Mouse (Mus musculus) MEL (cell line): ENCODE data around the gene Sbpl. TPM values are rescaled to one million over a fixed set of nuclear protein-coding genes. Genes with fewer than 3 reads are reported as not detected.

ENCODE experiments used
- DNase-seq: peaks from one replicate; pipeline ENCODE4 v3.0.0; 2011; ENCODE audit warnings: low read depth, low spot score
- H3K27ac ChIP-seq: 2 replicates; pipeline ENCODE4 v1.5.1; 2012; ENCODE audit warnings: low read depth, mild to moderate bottlenecking, control low read depth, low read length, moderate library complexity; ENCODE audit not compliant: control insufficient read depth
- H3K27me3 ChIP-seq, 2 experiments: fragments of 150-350 bp in 1 of 2; sonication (generic) in 1 of 2; 2 replicates each; pipeline ENCODE4 v1.6.1; 2012; ENCODE audit warnings: low read length in 2 of 2, mild to moderate bottlenecking in 2 of 2, improper control_type of control experiment in 1 of 2, moderate library complexity in 1 of 2; ENCODE audit not compliant: insufficient read depth in 2 of 2, control insufficient read depth in 1 of 2
- H3K36me3 ChIP-seq, 2 experiments: 2 replicates each; pipeline ENCODE4 v1.6.1; 2012 to 2014; ENCODE audit warnings: low read length in 2 of 2, improper control_type of control experiment in 1 of 2, inconsistent platforms in 1 of 2, mild to moderate bottlenecking in 1 of 2; ENCODE audit not compliant: insufficient read depth in 2 of 2, control insufficient read depth in 1 of 2
- H3K4me1 ChIP-seq, 2 experiments: fragments of 150-350 bp in 1 of 2; sonication (generic) in 1 of 2; 2 replicates each; pipeline ENCODE4 v1.6.1; 2012; ENCODE audit warnings: low read length in 2 of 2, improper control_type of control experiment in 1 of 2, mild to moderate bottlenecking in 1 of 2; ENCODE audit not compliant: insufficient read depth in 2 of 2, control insufficient read depth in 1 of 2
- H3K4me3 ChIP-seq, 2 experiments: fragments of 150-350 bp in 1 of 2; sonication (generic) in 1 of 2; 2 replicates each; pipeline ENCODE4 v1.5.1; 2012; ENCODE audit warnings: low read depth in 2 of 2, low read length in 2 of 2, mild to moderate bottlenecking in 2 of 2, moderate library complexity in 2 of 2, control low read depth in 1 of 2, improper control_type of control experiment in 1 of 2; ENCODE audit not compliant: control insufficient read depth in 1 of 2, insufficient read depth in 1 of 2
- H3K79me2 ChIP-seq: 2 replicates; pipeline ENCODE4 v1.6.1; 2012; ENCODE audit warnings: mild to moderate bottlenecking, low read length, moderate library complexity; ENCODE audit not compliant: control insufficient read depth, poor library complexity, insufficient read depth
- H3K9ac ChIP-seq: 2 replicates; pipeline ENCODE4 v1.6.1; 2012; ENCODE audit warnings: low read depth, mild to moderate bottlenecking, control low read depth, low read length, moderate library complexity; ENCODE audit not compliant: control insufficient read depth, poor library complexity, severe bottlenecking
- H3K9me3 ChIP-seq: fragments of 150-350 bp; sonication (generic); replicated peaks from 2 replicates; pipeline ENCODE4 v1.6.1; 2012; ENCODE audit warnings: mild to moderate bottlenecking, low read length, improper control_type of control experiment, moderate library complexity; ENCODE audit not compliant: insufficient read depth
- BHLHE40 ChIP-seq: IDR thresholded peaks from 2 replicates; pipeline ENCODE4 v1.6.1; 2012; ENCODE audit warnings: low read depth, mild to moderate bottlenecking, inconsistent platforms, low read length, improper control_type of control experiment, borderline replicate concordance
- CHD1 ChIP-seq: IDR thresholded peaks from 2 replicates; pipeline ENCODE4 v1.6.1; 2012; ENCODE audit warnings: low read depth, mild to moderate bottlenecking, inconsistent platforms, low read length, improper control_type of control experiment
- CTCF ChIP-seq, 3 experiments: IDR thresholded peaks in 2 of 3; conservative IDR thresholded peaks in 1 of 3; 2 replicates each; pipeline ENCODE4 v1.5.1; 2011 to 2012; ENCODE audit warnings: low read length in 3 of 3, low read depth in 2 of 3, mild to moderate bottlenecking in 2 of 3, improper control_type of control experiment in 1 of 3, inconsistent platforms in 1 of 3, mixed read lengths in 1 of 3, moderate library complexity in 1 of 3; ENCODE audit not compliant: control insufficient read depth in 1 of 3, insufficient read depth in 1 of 3, poor library complexity in 1 of 3, severe bottlenecking in 1 of 3
- ETS1 ChIP-seq: IDR thresholded peaks from 2 replicates; pipeline ENCODE4 v1.6.1; 2012; ENCODE audit warnings: low read depth, mild to moderate bottlenecking, inconsistent platforms, low read length, improper control_type of control experiment, moderate library complexity
- HCFC1 ChIP-seq: IDR thresholded peaks from 2 replicates; pipeline ENCODE4 v1.6.1; 2012; ENCODE audit warnings: low read depth, mild to moderate bottlenecking, inconsistent platforms, low read length, improper control_type of control experiment, moderate library complexity
- KAT2A ChIP-seq: conservative IDR thresholded peaks from 2 replicates; pipeline ENCODE4 v1.6.1; 2012; ENCODE audit warnings: low read depth, low read length, improper control_type of control experiment, inconsistent platforms
- MAZ ChIP-seq: IDR thresholded peaks from 2 replicates; pipeline ENCODE4 v1.6.1; 2012; ENCODE audit warnings: low read depth, mild to moderate bottlenecking, inconsistent platforms, low read length, improper control_type of control experiment
- MYB ChIP-seq: IDR thresholded peaks from 2 replicates; pipeline ENCODE4 v1.6.1; 2011; ENCODE audit warnings: mild to moderate bottlenecking, low read depth, low read length, improper control_type of control experiment
- MYC ChIP-seq: IDR thresholded peaks from 2 replicates; pipeline ENCODE4 v1.6.1; 2011; ENCODE audit warnings: low read depth, mild to moderate bottlenecking, low read length, improper control_type of control experiment, moderate library complexity
- NRF1 ChIP-seq: IDR thresholded peaks from 2 replicates; pipeline ENCODE4 v1.6.1; 2014; ENCODE audit warnings: low read depth, mild to moderate bottlenecking, inconsistent platforms, low read length, improper control_type of control experiment, moderate library complexity; ENCODE audit not compliant: poor library complexity, insufficient read depth, severe bottlenecking
- POLR2A ChIP-seq, 2 experiments: IDR thresholded peaks; 2 replicates each; pipeline ENCODE4 v1.6.1; 2011 to 2012; ENCODE audit warnings: low read length in 2 of 2, mild to moderate bottlenecking in 2 of 2, control low read depth in 1 of 2, improper control_type of control experiment in 1 of 2, low read depth in 1 of 2, moderate library complexity in 1 of 2; ENCODE audit not compliant: control insufficient read depth in 1 of 2, insufficient read depth in 1 of 2, poor library complexity in 1 of 2
- POLR2AphosphoS5 ChIP-seq: IDR thresholded peaks from 2 replicates; pipeline ENCODE4 v1.6.1; 2012; ENCODE audit warnings: low read depth, borderline replicate concordance, mild to moderate bottlenecking, inconsistent platforms, low read length, moderate library complexity, mixed read lengths
- SMC3 ChIP-seq: IDR thresholded peaks from 2 replicates; pipeline ENCODE4 v1.6.1; 2011; ENCODE audit warnings: low read depth, low read length, improper control_type of control experiment
- TAL1 ChIP-seq: IDR thresholded peaks from 2 replicates; pipeline ENCODE4 v1.6.1; 2012; ENCODE audit warnings: mild to moderate bottlenecking, inconsistent platforms, low read length, moderate library complexity, mixed read lengths
- TBP ChIP-seq: IDR thresholded peaks from 2 replicates; pipeline ENCODE4 v1.8.0; 2011; ENCODE audit warnings: low read depth, low read length, improper control_type of control experiment
- UBTF ChIP-seq: IDR thresholded peaks from 2 replicates; pipeline ENCODE4 v1.6.1; 2012; ENCODE audit warnings: low read depth, mild to moderate bottlenecking, inconsistent platforms, low read length, improper control_type of control experiment, moderate library complexity, borderline replicate concordance; ENCODE audit not compliant: insufficient read depth
- USF1 ChIP-seq: IDR thresholded peaks from 2 replicates; pipeline ENCODE4 v1.6.1; 2014; ENCODE audit warnings: low read depth, mild to moderate bottlenecking, inconsistent platforms, low read length, improper control_type of control experiment, moderate library complexity
- USF2 ChIP-seq, 2 experiments: IDR thresholded peaks; 2 replicates each; pipeline ENCODE4 v1.6.1; 2011 to 2012; ENCODE audit warnings: improper control_type of control experiment in 2 of 2, low read length in 2 of 2, borderline replicate concordance in 1 of 2, inconsistent platforms in 1 of 2, low read depth in 1 of 2, mild to moderate bottlenecking in 1 of 2; ENCODE audit not compliant: insufficient read depth in 1 of 2
- ZMIZ1 ChIP-seq: IDR thresholded peaks from 2 replicates; pipeline ENCODE4 v1.6.1; 2012; ENCODE audit warnings: low read depth, mild to moderate bottlenecking, inconsistent platforms, low read length, improper control_type of control experiment, moderate library complexity
- polyA plus RNA-seq, 2 experiments: library from polyadenylated mRNA; stranded (reverse) in 1 of 2; unstranded in 1 of 2; fragments of >175 nt in 1 of 2; fragments of >200 nt in 1 of 2; gene quantifications; 2 replicates each; pipeline versions ENCODE4 v1.2.1 to v1.2.4; 2012; ENCODE audit warnings: low replicate concordance in 2 of 2, low read depth in 1 of 2; ENCODE audit not compliant: insufficient read length in 2 of 2, insufficient read depth in 1 of 2, missing spikeins in 1 of 2
- total RNA-seq: library from RNA; depleted of rRNA; stranded (reverse); fragments of 300-350 nt; gene quantifications from 2 replicates; pipeline ENCODE4 v1.2.3, GENCODE M21; 2012

Gene Sbpl
- total and polyA plus RNA-seq, 3 experiments: not detected

GRCm38 (mm10) chr17:24000404-24000803, 45.3 kb upstream of the Sbpl start (continued):
- TF ChIP-seq UBTF (no peak), TBP (peak; percentile 44; the same call in 1 of the 2 replicates), CTCF (IDR thresholded peaks at IDR 0.05 in 2 of 3, conservative IDR thresholded peaks at IDR 0.05 in 1 of 3; ENCODE audit: control insufficient read depth in 1 of 3, insufficient read depth in 1 of 3, low read depth in 2 of 3, low read length in 3 of 3, poor library complexity in 1 of 3, severe bottlenecking in 1 of 3) (no peak), USF2 (IDR thresholded peaks at IDR 0.05; ENCODE audit: borderline replicate concordance in 1 of 2, insufficient read depth in 1 of 2, low read depth in 1 of 2, low read length in 2 of 2) (no peak), MYB (no peak), POLR2AphosphoS5 (no peak), HCFC1 (no peak), CHD1 (no peak), NRF1 (no peak)

- Histone ChIP-seq H3K36me3 (no peaks in the 10 kb centered on the region), H3K79me2 (no peaks in the 10 kb centered on the region), H3K4me1 (0 out of 4 replicates have a peak, but pooled peaks cover 0 to 8% of the 10 kb centered on the region in 2 experiments), H3K27ac (no peak overlapping the region), H3K4me3 (no peak overlapping the region), H3K9ac (no peak overlapping the region)
- no peak for DNase-seq
- TF ChIP-seq ETS1 (no peak), SMC3 (no peak), MYC (no peak), POLR2A (IDR thresholded peaks at IDR 0.05; ENCODE audit: control insufficient read depth in 1 of 2, insufficient read depth in 1 of 2, low read depth in 1 of 2, low read length in 2 of 2, poor library complexity in 1 of 2) (no peak), USF1 (no peak), MAZ (no peak), BHLHE40 (no peak), TAL1 (no peak), KAT2A (no peak)
- TF ChIP-seq, all 39 proteins: peak for 0
- H3K9me3 ChIP-seq: no peaks in the 10 kb centered on the region
- H3K27me3 ChIP-seq: no peaks in the 10 kb centered on the region; a peak in 1 of 4 replicates
These were observed 43.3 kb upstream of the Sbpl start for GRCm38 (mm10) chr17:23998383-23998782.

- no peak for DNase-seq
- H3K9ac ChIP-seq: no peak within 1 kb of the TSS
- H3K27me3 ChIP-seq: no peaks in the 10 kb centered on the region; a peak in 1 of 4 replicates
- TF ChIP-seq ZMIZ1 (no peak), MYB (no peak)
- H3K36me3 ChIP-seq: no peaks in the 10 kb centered on the region
- peaks cover 0 to 10% of the 10 kb centered on the region in 2 experiments; a peak in 1 of 4 replicates for H3K4me1 ChIP-seq
- no peak within 1 kb of the TSS for H3K4me3 ChIP-seq
- H3K27ac ChIP-seq: no peak within 1 kb of the TSS
- no peaks in the 10 kb centered on the region for H3K79me2 ChIP-seq
- H3K9me3 ChIP-seq: no peaks in the 10 kb centered on the region
These were observed 42.8 kb upstream of the Sbpl start, which contains the start of gene Prss22 for GRCm38 (mm10) chr17:23997901-23998300. Gene Prss22, minus strand, starts transcription at chr17:23998100.
